Mouse (Mus musculus) layer of hippocampus, adult 9-11 months (tissue): ENCODE measurements around the gene Ptch1.

Experiments
- DNase-seq: peaks from one replicate; pipeline ENCODE4 v3.0.0; 2022

Gene Ptch1

GRCm38 (mm10) chr13:63573256-63573835 lies at the start of gene Ptch1:
Gene Ptch1 (minus strand): TSS chr13:63573598.
- no peak for DNase-seq

GRCm38 (mm10) chr13:63621301-63621700 lies 47.9 kb upstream of the Ptch1 start:
- DNase-seq, result no peak

GRCm38 (mm10) chr13:63613201-63613600 lies 39.8 kb upstream of the Ptch1 start:
- no peak for DNase-seq

GRCm38 (mm10) chr13:63609734-63610133 lies 36.3 kb upstream of the Ptch1 start:
- DNase-seq, result no peak

- DNase-seq, result no peak
Measured at GRCm38 (mm10) chr13:63597593-63597992, 24.2 kb upstream of the Ptch1 start.

- no peak for DNase-seq
Measured at GRCm38 (mm10) chr13:63595869-63596268, 22.5 kb upstream of the Ptch1 start.

GRCm38 (mm10) chr13:63593469-63594050 lies 20.2 kb upstream of the Ptch1 start:
- DNase-seq, result no peak

- no peak for DNase-seq
Measured at GRCm38 (mm10) chr13:63592755-63593154, 19.4 kb upstream of the Ptch1 start.

GRCm38 (mm10) chr13:63574601-63575000 lies 1.2 kb upstream of the Ptch1 start:
- no peak for DNase-seq

GRCm38 (mm10) chr13:63572453-63573255 lies 744 bp downstream of the Ptch1 start:
- peak; percentile 55 for DNase-seq

GRCm38 (mm10) chr13:63572111-63572452 lies 1.3 kb downstream of the Ptch1 start:
- no peak for DNase-seq

- DNase-seq, result no peak
Measured at GRCm38 (mm10) chr13:63570456-63570855, 2.9 kb downstream of the Ptch1 start.

- DNase-seq, result no peak
Measured at GRCm38 (mm10) chr13:63569396-63569756, 4.0 kb downstream of the Ptch1 start.

- no peak for DNase-seq
Measured at GRCm38 (mm10) chr13:63568741-63569395, 4.5 kb downstream of the Ptch1 start.

- DNase-seq, result no peak
Measured at GRCm38 (mm10) chr13:63568306-63568705, 5.1 kb downstream of the Ptch1 start.

GRCm38 (mm10) chr13:63567677-63568293 lies 5.6 kb downstream of the Ptch1 start:
- peak; percentile 93 for DNase-seq

- peak; percentile 90 for DNase-seq
Measured at GRCm38 (mm10) chr13:63566018-63567015, 7.1 kb downstream of the Ptch1 start.

- DNase-seq, result no peak
Measured at GRCm38 (mm10) chr13:63565320-63566017, 7.9 kb downstream of the Ptch1 start.

GRCm38 (mm10) chr13:63564626-63565319 lies 8.6 kb downstream of the Ptch1 start:
- peak; percentile 51 for DNase-seq

GRCm38 (mm10) chr13:63563781-63564625 lies 9.4 kb downstream of the Ptch1 start:
- DNase-seq, result no peak
